Mouse (Mus musculus): Measurements from ENCODE around the gene Slc44a2. TPM values are rescaled to one million over a fixed set of nuclear protein-coding genes. Genes with fewer than 3 reads are reported as not detected.
A peak's percentile ranks its signal among the peaks of the same experiment; 100 is the strongest.
"Not testable (repeated sequence)": the region's sequence is repeated elsewhere in the genome, so short reads cannot be mapped to it uniquely, and the experiment has no call there.

The Slc44a2 gene
- polyA plus RNA-seq, 1 experiment = 115 TPM

GRCm38 (mm10) chr9:21318792-21319191 lies 1.7 kb upstream of the Slc44a2 start:
- no peaks in the 10 kb centered on the region for H3K4me1 ChIP-seq (ENCODE audit: control insufficient read depth, insufficient read depth, low read length)
- no peak overlapping the region for H3K27ac ChIP-seq (ENCODE audit: insufficient read depth, low read length)
- H3K4me3 ChIP-seq (ENCODE audit: insufficient read depth, low read length) = no peak overlapping the region
- TF ChIP-seq CTCF (IDR thresholded peaks at IDR 0.05; ENCODE audit: borderline replicate concordance, insufficient read depth, low read length) (no peak), POLR2A (IDR thresholded peaks at IDR 0.05; ENCODE audit: low read depth, low read length) (no peak)

DNA sequence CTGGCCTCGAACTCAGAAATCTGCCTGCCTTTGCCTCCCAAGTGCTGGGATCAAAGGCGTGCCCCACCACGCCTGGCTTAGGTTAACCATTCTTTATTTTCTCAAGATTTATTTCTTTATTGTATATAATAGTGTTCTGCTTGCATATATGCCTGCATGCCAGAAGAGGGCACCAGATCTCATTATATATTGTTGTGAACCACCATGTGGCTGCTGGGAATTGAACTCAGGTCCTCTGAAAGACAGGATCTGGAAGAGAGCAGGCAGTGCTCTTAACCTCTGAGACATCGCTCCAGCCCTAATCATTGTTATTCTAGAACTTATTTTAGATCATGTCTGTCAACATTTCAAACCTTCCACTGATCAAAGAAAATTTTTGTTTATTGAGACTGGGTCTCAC lies 995 bp upstream of the Slc44a2 start:
- no peak for TF ChIP-seq POLR2A (IDR thresholded peaks at IDR 0.05; ENCODE audit: low read depth, low read length)
- TF ChIP-seq CTCF (IDR thresholded peaks at IDR 0.05; ENCODE audit: borderline replicate concordance, insufficient read depth, low read length) = no peak
- no peak overlapping the region for H3K4me3 ChIP-seq (ENCODE audit: insufficient read depth, low read length)
- H3K4me1 ChIP-seq (ENCODE audit: control insufficient read depth, insufficient read depth, low read length) = no peaks in the 10 kb centered on the region
- H3K27ac ChIP-seq (ENCODE audit: insufficient read depth, low read length) = no peak overlapping the region

GRCm38 (mm10) chr9:21320280-21320618 lies 249 bp upstream of the Slc44a2 start:
- TF ChIP-seq POLR2A (IDR thresholded peaks at IDR 0.05; ENCODE audit: low read depth, low read length) (no peak), CTCF (IDR thresholded peaks at IDR 0.05; ENCODE audit: borderline replicate concordance, insufficient read depth, low read length) (no peak)
- Histone ChIP-seq H3K27ac (ENCODE audit: insufficient read depth, low read length) (no peak overlapping the region), H3K4me3 (ENCODE audit: insufficient read depth, low read length) (no peak overlapping the region), H3K4me1 (ENCODE audit: control insufficient read depth, insufficient read depth, low read length) (no peaks in the 10 kb centered on the region)

GRCm38 (mm10) chr9:21321513-21321835 lies 976 bp downstream of the Slc44a2 start:
- 0 out of 2 replicates have a peak overlapping the region, but pooled peaks have one; percentile 4 for H3K27ac ChIP-seq (ENCODE audit: insufficient read depth, low read length)
- peak overlapping the region; percentile 88 for H3K4me3 ChIP-seq (ENCODE audit: insufficient read depth, low read length)
- no peak for TF ChIP-seq POLR2A (IDR thresholded peaks at IDR 0.05; ENCODE audit: low read depth, low read length)
- no peak for TF ChIP-seq CTCF (IDR thresholded peaks at IDR 0.05; ENCODE audit: borderline replicate concordance, insufficient read depth, low read length)

GRCm38 (mm10) chr9:21322211-21322916 lies 1.9 kb downstream of the Slc44a2 start:
- no peak overlapping the region for H3K27ac ChIP-seq (ENCODE audit: insufficient read depth, low read length)
- no peaks in the 10 kb centered on the region for H3K4me1 ChIP-seq (ENCODE audit: control insufficient read depth, insufficient read depth, low read length)
- TF ChIP-seq CTCF (IDR thresholded peaks at IDR 0.05; ENCODE audit: borderline replicate concordance, insufficient read depth, low read length) = no peak
- TF ChIP-seq POLR2A (IDR thresholded peaks at IDR 0.05; ENCODE audit: low read depth, low read length) = no peak
- H3K4me3 ChIP-seq (ENCODE audit: insufficient read depth, low read length) = peak overlapping the region; percentile 88

More at GRCm38 (mm10) chr9:21321513-21321835, 976 bp downstream of the Slc44a2 start:
- H3K4me1 ChIP-seq (ENCODE audit: control insufficient read depth, insufficient read depth, low read length) = no peaks in the 10 kb centered on the region

DNA sequence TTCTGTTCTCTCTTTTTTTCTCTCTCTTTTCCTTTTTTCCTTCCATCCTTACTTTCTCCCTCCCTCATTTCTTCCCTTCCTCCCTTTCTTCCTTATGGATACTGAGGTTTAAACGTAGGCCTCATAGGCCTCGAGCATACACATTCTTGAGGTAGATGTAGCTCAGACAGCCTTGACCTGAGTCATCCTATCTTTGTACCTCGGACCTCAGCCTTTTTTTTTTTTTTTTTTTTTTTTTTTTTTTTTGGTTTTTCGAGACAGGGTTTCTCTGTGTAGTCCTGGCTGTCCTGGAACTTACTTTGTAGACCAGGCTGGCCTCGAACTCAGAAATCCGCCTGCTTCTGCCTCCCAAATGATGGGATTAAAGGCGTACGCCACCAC lies 2.4 kb downstream of the Slc44a2 start:
- H3K4me1 ChIP-seq (ENCODE audit: control insufficient read depth, insufficient read depth, low read length); H3K4me3 ChIP-seq (ENCODE audit: insufficient read depth, low read length); H3K27ac ChIP-seq (ENCODE audit: insufficient read depth, low read length): not testable (repeated sequence)

- no peak overlapping the region for H3K4me3 ChIP-seq (ENCODE audit: insufficient read depth, low read length)
- H3K4me1 ChIP-seq (ENCODE audit: control insufficient read depth, insufficient read depth, low read length) = no peaks in the 10 kb centered on the region
- no peak overlapping the region for H3K27ac ChIP-seq (ENCODE audit: insufficient read depth, low read length)
- no peak for TF ChIP-seq POLR2A (IDR thresholded peaks at IDR 0.05; ENCODE audit: low read depth, low read length)
- no peak for TF ChIP-seq CTCF (IDR thresholded peaks at IDR 0.05; ENCODE audit: borderline replicate concordance, insufficient read depth, low read length)
Observed at GRCm38 (mm10) chr9:21324269-21324668, 3.8 kb downstream of the Slc44a2 start.

DNA sequence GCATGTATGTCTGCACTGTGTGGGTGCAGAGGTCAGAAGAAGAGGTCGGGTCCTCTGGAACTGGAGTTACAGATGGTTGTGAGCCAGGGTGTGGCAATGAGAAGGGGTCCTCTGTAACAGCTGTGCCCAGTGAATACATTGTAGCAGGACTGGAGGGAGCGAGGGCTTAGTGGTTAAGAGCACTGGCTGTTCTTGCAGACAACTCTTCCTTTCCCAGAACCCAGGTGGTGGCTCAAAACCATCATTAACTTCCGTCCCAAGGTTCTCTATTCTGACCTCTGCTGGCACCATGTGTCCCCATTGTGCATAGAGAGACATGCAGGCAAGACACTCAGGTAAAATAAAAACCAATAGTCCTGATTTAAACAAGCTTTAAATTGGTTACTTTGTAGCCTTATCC lies 7.1 kb downstream of the Slc44a2 start:
- H3K27ac ChIP-seq (ENCODE audit: insufficient read depth, low read length) = no peak overlapping the region
- no peak overlapping the region for H3K4me3 ChIP-seq (ENCODE audit: insufficient read depth, low read length)
- peaks cover 11% of the 10 kb centered on the region for H3K4me1 ChIP-seq (ENCODE audit: control insufficient read depth, insufficient read depth, low read length)
- no peak for TF ChIP-seq CTCF (IDR thresholded peaks at IDR 0.05; ENCODE audit: borderline replicate concordance, insufficient read depth, low read length)
- TF ChIP-seq POLR2A (IDR thresholded peaks at IDR 0.05; ENCODE audit: low read depth, low read length) = no peak

GRCm38 (mm10) chr9:21328041-21328440 lies 7.5 kb downstream of the Slc44a2 start:
- Histone ChIP-seq H3K4me3 (ENCODE audit: insufficient read depth, low read length) (no peak overlapping the region), H3K4me1 (ENCODE audit: control insufficient read depth, insufficient read depth, low read length) (peaks cover 15% of the 10 kb centered on the region), H3K27ac (ENCODE audit: insufficient read depth, low read length) (no peak overlapping the region)
- TF ChIP-seq CTCF (IDR thresholded peaks at IDR 0.05; ENCODE audit: borderline replicate concordance, insufficient read depth, low read length) (no peak), POLR2A (IDR thresholded peaks at IDR 0.05; ENCODE audit: low read depth, low read length) (no peak)

DNA sequence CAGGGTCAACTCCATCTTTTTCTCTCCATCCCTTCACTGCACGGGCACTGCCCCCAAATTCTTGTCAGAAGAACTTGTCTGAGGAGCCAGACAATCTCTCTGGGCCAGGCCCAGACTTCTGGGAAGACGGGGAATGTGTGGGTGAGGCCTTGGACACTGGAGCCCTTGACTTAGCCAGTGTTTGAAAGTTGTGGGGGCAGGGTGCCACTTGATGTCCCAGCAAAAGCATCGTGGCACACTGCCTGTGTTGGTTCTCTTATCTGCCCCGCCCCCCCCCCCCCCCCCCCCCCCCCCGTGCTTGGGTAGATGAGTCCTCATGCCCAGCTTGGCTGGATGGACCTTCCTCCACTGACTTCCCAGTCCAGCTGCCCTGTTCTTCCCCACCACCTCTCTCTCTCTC lies 8.5 kb downstream of the Slc44a2 start:
- Histone ChIP-seq H3K4me3 (ENCODE audit: insufficient read depth, low read length) (no peak overlapping the region), H3K27ac (ENCODE audit: insufficient read depth, low read length) (peak overlapping the region; percentile 13; the same call in 1 of the 2 replicates), H3K4me1 (ENCODE audit: control insufficient read depth, insufficient read depth, low read length) (peaks cover 19% of the 10 kb centered on the region)
- TF ChIP-seq POLR2A (IDR thresholded peaks at IDR 0.05; ENCODE audit: low read depth, low read length) (no peak), CTCF (IDR thresholded peaks at IDR 0.05; ENCODE audit: borderline replicate concordance, insufficient read depth, low read length) (no peak)

All from embryonic fibroblast, embryonic 13.5 days (primary cell).